Mouse (Mus musculus): Measurements from ENCODE around the gene Asb2.

Gene Asb2

GRCm38 (mm10) chr12:103355746-103356414, at the start of gene Asb2:
Gene Asb2, minus strand, starts transcription at chr12:103356001.
- in situ Hi-C loops (cut with MboI, MseI) = no loop called here

- in situ Hi-C loops (cut with MboI, MseI) = no loop called here
These were observed 48.3 kb upstream of the Asb2 start for GRCm38 (mm10) chr12:103404131-103404530.

- in situ Hi-C loops (cut with MboI, MseI) = no loop called here
These were observed 41.0 kb upstream of the Asb2 start for GRCm38 (mm10) chr12:103396751-103397150.

- in situ Hi-C loops (cut with MboI, MseI) = no loop called here
These were observed 39.9 kb upstream of the Asb2 start for GRCm38 (mm10) chr12:103395486-103396275.

GRCm38 (mm10) chr12:103393528-103393927, 37.7 kb upstream of the Asb2 start:
- in situ Hi-C loops (cut with MboI, MseI) = no loop called here

GRCm38 (mm10) chr12:103391098-103391497, 35.3 kb upstream of the Asb2 start:
- in situ Hi-C loops (cut with MboI, MseI) = no loop called here

- in situ Hi-C loops (cut with MboI, MseI) = no loop called here
These were observed 34.2 kb upstream of the Asb2 start for GRCm38 (mm10) chr12:103389982-103390381.

GRCm38 (mm10) chr12:103389348-103389727, 33.5 kb upstream of the Asb2 start:
- in situ Hi-C loops (cut with MboI, MseI) = no loop called here

GRCm38 (mm10) chr12:103388505-103389347, 32.9 kb upstream of the Asb2 start, which contains the start of gene Otub2:
Gene Otub2, plus strand, starts transcription at chr12:103388682.
- in situ Hi-C loops (cut with MboI, MseI) = no loop called here

- in situ Hi-C loops (cut with MboI, MseI) = no loop called here
These were observed 24.4 kb upstream of the Asb2 start for GRCm38 (mm10) chr12:103380226-103380625.

- in situ Hi-C loops (cut with MboI, MseI) = no loop called here
These were observed 21.0 kb upstream of the Asb2 start for GRCm38 (mm10) chr12:103376774-103377173.

- in situ Hi-C loops (cut with MboI, MseI) = no loop called here
These were observed 20.3 kb upstream of the Asb2 start for GRCm38 (mm10) chr12:103376124-103376523.

- in situ Hi-C loops (cut with MboI, MseI) = no loop called here
These were observed 17.9 kb upstream of the Asb2 start for GRCm38 (mm10) chr12:103373530-103374236.

- in situ Hi-C loops (cut with MboI, MseI) = no loop called here
These were observed 15.9 kb upstream of the Asb2 start for GRCm38 (mm10) chr12:103371711-103372110.

- in situ Hi-C loops (cut with MboI, MseI) = no loop called here
These were observed 15.1 kb upstream of the Asb2 start for GRCm38 (mm10) chr12:103370861-103371260.

- in situ Hi-C loops (cut with MboI, MseI) = loop anchor here (5.0 kb wide), 2 partner anchors 41 to 226 kb away; no protein-coding TSS in a partner anchor
These were observed 13.0 kb upstream of the Asb2 start for GRCm38 (mm10) chr12:103368777-103369176.

GRCm38 (mm10) chr12:103368326-103368669, 12.5 kb upstream of the Asb2 start:
- in situ Hi-C loops (cut with MboI, MseI) = loop anchor here (5.0 kb wide), 2 partner anchors 41 to 226 kb away; no protein-coding TSS in a partner anchor

- in situ Hi-C loops (cut with MboI, MseI) = loop anchor here (5.0 kb wide), 2 partner anchors 40 to 225 kb away; no protein-coding TSS in a partner anchor
These were observed 12.0 kb upstream of the Asb2 start for GRCm38 (mm10) chr12:103367620-103368325.

- in situ Hi-C loops (cut with MboI, MseI) = loop anchor here (5.0 kb wide), 2 partner anchors 40 to 225 kb away; no protein-coding TSS in a partner anchor
These were observed 11.4 kb upstream of the Asb2 start for GRCm38 (mm10) chr12:103367171-103367570.

- in situ Hi-C loops (cut with MboI, MseI) = no loop called here
These were observed 6.5 kb upstream of the Asb2 start for GRCm38 (mm10) chr12:103362336-103362735.

Data from T-helper 1 cell (primary cell).